In the genomic region with DNA sequence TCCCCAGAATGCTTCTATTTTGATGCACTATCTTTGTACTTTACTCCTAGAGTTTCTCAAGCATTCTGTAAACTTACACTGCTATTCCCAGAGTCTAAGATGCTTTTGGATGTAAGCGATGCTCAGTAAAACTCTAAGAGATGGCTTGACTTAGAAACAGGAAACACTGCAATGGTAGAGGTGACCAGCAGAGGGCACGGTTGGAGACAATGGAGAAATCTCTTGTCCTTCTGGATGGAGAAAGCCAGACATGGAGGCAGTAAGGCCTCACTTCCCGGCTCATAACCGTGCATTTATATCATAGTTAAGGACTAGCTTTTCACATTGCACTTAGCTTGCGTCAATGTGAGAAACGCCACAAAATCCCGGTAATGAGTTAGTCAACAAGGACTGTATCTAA, we compare ENCODE assay signal across 12 mouse cellular contexts. TPM values are rescaled to one million over a fixed set of nuclear protein-coding genes. Genes with fewer than 3 reads are reported as not detected.
A peak's percentile ranks its signal among the peaks of the same experiment; 100 is the strongest.
DNase-seq lines count a peak whose midpoint lies in the region; ATAC-seq and TF ChIP-seq lines count a peak whose summit lies in the region.
"Had no signal": no experiment of that assay in that cellular context is flagged by ENCODE, and none has a peak within 500 bp of the region (broad histone marks: within the 10 kb centered on the region; RNA-seq: fewer than 3 reads in every experiment).

No protein-coding gene starts in this region.

- H3K4me2 ChIP-seq in hindbrain, embryonic 14.5 days (replicated peaks): no peak overlapping the region
- H3K4me2 ChIP-seq in hindbrain, embryonic 13.5 days: no peak overlapping the region
- no peak overlapping the region for H3K4me2 ChIP-seq in heart, embryonic 12.5 days
- H3K4me2 ChIP-seq: hindbrain, embryonic 15.5 days; lung, embryonic 15.5 days had no signal

- no peaks in the 10 kb centered on the region for H3K4me1 ChIP-seq in hindbrain, embryonic 14.5 days (replicated peaks; ENCODE audit: control insufficient read depth, insufficient read depth, low read length)
- H3K4me1 ChIP-seq in hindbrain, embryonic 13.5 days (replicated peaks): peaks cover 11% of the 10 kb centered on the region; the same call in 1 of the 2 replicates
- no peaks in the 10 kb centered on the region for H3K4me1 ChIP-seq in spleen, adult 2 months (ENCODE audit: control insufficient read depth, insufficient read depth, insufficient read length)
- H3K4me1 ChIP-seq in cortical plate, adult 2 months (ENCODE audit: control insufficient read depth, insufficient read depth, low read length): peaks cover 17% of the 10 kb centered on the region
- H3K4me1 ChIP-seq in small intestine, adult 2 months (ENCODE audit: control insufficient read depth, insufficient read depth, insufficient read length, low read length): no peaks in the 10 kb centered on the region
- H3K4me1 ChIP-seq in heart, embryonic 12.5 days (replicated peaks): peaks cover 44% of the 10 kb centered on the region
- H3K4me1 ChIP-seq: hindbrain, embryonic 15.5 days had no signal

- no peaks in the 10 kb centered on the region for H3K9me3 ChIP-seq in hindbrain, embryonic 14.5 days (ENCODE audit: control insufficient read depth, low read length)
- H3K9me3 ChIP-seq in hindbrain, embryonic 13.5 days: no peaks in the 10 kb centered on the region
- H3K9me3 ChIP-seq in heart, embryonic 12.5 days (replicated peaks): no peaks in the 10 kb centered on the region
- H3K9me3 ChIP-seq: hindbrain, embryonic 15.5 days; lung, embryonic 15.5 days had no signal

- TF ChIP-seq POLR2A in spleen, adult 2 months (IDR thresholded peaks at IDR 0.05; ENCODE audit: low read depth, low read length): no peak
- TF ChIP-seq POLR2A in cortical plate, adult 2 months (IDR thresholded peaks at IDR 0.05; ENCODE audit: extremely low read depth, insufficient read depth, low read length): no peak
- TF ChIP-seq POLR2A in small intestine, adult 2 months (IDR thresholded peaks at IDR 0.05; ENCODE audit: low read depth, low read length): no peak

- no peak overlapping the region for H3K27ac ChIP-seq in hindbrain, embryonic 14.5 days
- H3K27ac ChIP-seq in hindbrain, embryonic 13.5 days: no peak overlapping the region
- H3K27ac ChIP-seq in spleen, adult 2 months (ENCODE audit: insufficient read depth, low read length): no peak overlapping the region
- H3K27ac ChIP-seq in cortical plate, adult 2 months (ENCODE audit: insufficient read depth, low read length): no peak overlapping the region
- no peak overlapping the region for H3K27ac ChIP-seq in small intestine, adult 2 months (ENCODE audit: insufficient read depth, low read depth, low read length)
- H3K27ac ChIP-seq in heart, embryonic 12.5 days (ENCODE audit: poor library complexity, severe bottlenecking): no peak overlapping the region
- H3K27ac ChIP-seq: hindbrain, embryonic 15.5 days; lung, embryonic 15.5 days had no signal

- TF ChIP-seq CTCF in spleen, adult 2 months (IDR thresholded peaks at IDR 0.05; ENCODE audit: extremely low read depth, insufficient read depth, insufficient read length, insufficient replicate concordance): peak; percentile 4; the same call in 1 of the 2 replicates
- peak; percentile 50 for TF ChIP-seq CTCF in cortical plate, adult 2 months (IDR thresholded peaks at IDR 0.05; ENCODE audit: extremely low read depth, insufficient read depth, low read length)
- TF ChIP-seq CTCF in small intestine, adult 2 months (IDR thresholded peaks at IDR 0.05; ENCODE audit: extremely low read depth, insufficient read length, insufficient replicate concordance, low read depth, low read length): 0 out of 2 replicates have a peak, but pooled peaks have one; percentile 30

- no peak for ATAC-seq in hindbrain, embryonic 14.5 days (ENCODE audit: low FRiP score)
- no peak for ATAC-seq in hindbrain, embryonic 13.5 days (ENCODE audit: low FRiP score)
- ATAC-seq in heart, embryonic 12.5 days (ENCODE audit: insufficient number of reproducible peaks, low FRiP score): no peak

- WGBS in hindbrain, embryonic 14.5 days: 78% methylated on average over 7 of the region's 7 CpGs
- WGBS in hindbrain, embryonic 13.5 days: 77% methylated on average over 7 of the region's 7 CpGs
- 80% methylated on average over 7 of the region's 7 CpGs for WGBS in spleen, adult 2 months
- WGBS in small intestine, adult 2 months: 72% methylated on average over 7 of the region's 7 CpGs
- WGBS in heart, embryonic 12.5 days: 71% methylated on average over 7 of the region's 7 CpGs

- H3K9ac ChIP-seq in hindbrain, embryonic 14.5 days: no peak overlapping the region
- H3K9ac ChIP-seq in hindbrain, embryonic 13.5 days: no peak overlapping the region
- no peak overlapping the region for H3K9ac ChIP-seq in heart, embryonic 12.5 days
- H3K9ac ChIP-seq: hindbrain, embryonic 15.5 days; lung, embryonic 15.5 days had no signal

- H3K36me3 ChIP-seq in hindbrain, embryonic 14.5 days (replicated peaks; ENCODE audit: control insufficient read depth, insufficient read depth): no peaks in the 10 kb centered on the region; the same call in 1 of the 2 replicates
- H3K36me3 ChIP-seq in hindbrain, embryonic 13.5 days: peaks cover 9% of the 10 kb centered on the region; the same call in 1 of the 2 replicates
- H3K36me3 ChIP-seq in spleen, adult 2 months (ENCODE audit: control insufficient read depth, insufficient read depth, low read length): no peaks in the 10 kb centered on the region
- peaks cover 2% of the 10 kb centered on the region; the same call in 1 of the 2 replicates for H3K36me3 ChIP-seq in small intestine, adult 2 months (ENCODE audit: control insufficient read depth, insufficient read depth, low read length)
- peaks cover 9% of the 10 kb centered on the region for H3K36me3 ChIP-seq in heart, embryonic 12.5 days
- H3K36me3 ChIP-seq: lung, embryonic 15.5 days had no signal

- peak; percentile 59 for DNase-seq in hindbrain, embryonic 14.5 days (ENCODE audit: low spot score)
- no peak for DNase-seq in spleen, adult 2 months (ENCODE audit: low read depth in 1 of 2, low spot score in 2 of 2)
- no peak for DNase-seq in spleen, postnatal 10 days (ENCODE audit: low spot score in 2 of 2)
- DNase-seq in layer of hippocampus, adult 9-10 months (ENCODE audit: low spot score): no peak
- DNase-seq: adrenal gland, postnatal 25 days had no signal

- no peaks in the 10 kb centered on the region for H3K27me3 ChIP-seq in hindbrain, embryonic 14.5 days (ENCODE audit: control insufficient read depth, insufficient read depth, low read length)
- no peaks in the 10 kb centered on the region for H3K27me3 ChIP-seq in hindbrain, embryonic 13.5 days
- no peaks in the 10 kb centered on the region for H3K27me3 ChIP-seq in spleen, adult 2 months (ENCODE audit: control insufficient read depth, insufficient read depth, low read length)
- H3K27me3 ChIP-seq in small intestine, adult 2 months (ENCODE audit: control insufficient read depth, insufficient read depth, low read length): no peaks in the 10 kb centered on the region
- no peaks in the 10 kb centered on the region for H3K27me3 ChIP-seq in heart, embryonic 12.5 days (replicated peaks)
- H3K27me3 ChIP-seq: hindbrain, embryonic 15.5 days; lung, embryonic 15.5 days had no signal

- no peak overlapping the region for H3K4me3 ChIP-seq in hindbrain, embryonic 14.5 days (replicated peaks; ENCODE audit: low read length)
- no peak overlapping the region for H3K4me3 ChIP-seq in hindbrain, embryonic 13.5 days
- no peak overlapping the region for H3K4me3 ChIP-seq in spleen, adult 2 months (ENCODE audit: extremely low read depth, insufficient read depth, insufficient read length)
- no peak overlapping the region for H3K4me3 ChIP-seq in cortical plate, adult 2 months (ENCODE audit: insufficient read depth, low read length)
- no peak overlapping the region for H3K4me3 ChIP-seq in small intestine, adult 2 months (ENCODE audit: low read depth, low read length)
- no peak overlapping the region for H3K4me3 ChIP-seq in heart, embryonic 12.5 days
- H3K4me3 ChIP-seq: erythroblast, embryonic 14.5 days; hindbrain, embryonic 15.5 days; lung, embryonic 15.5 days had no signal

RNA-seq across cellular contexts. Expression of gene Gmpr, which starts 53.3 kb away (rescaled TPM):
- 35.5 and 39.5 TPM in 2 replicates for polyA plus RNA-seq in hindbrain, embryonic 14.5 days (2014; fragmentation: Nextera tagmentation; extraction: Ambion mirVana)
- polyA plus RNA-seq in hindbrain, embryonic 13.5 days (2015; fragmentation: Nextera tagmentation; extraction: Ambion mirVana): 31.6 and 35.1 TPM in 2 replicates
- 5.1 and 5.7 TPM in 2 replicates for polyA plus RNA-seq in spleen, adult 2 months (2012; rRNA removed)
- 77.8 and 79.9 TPM in 2 replicates for polyA plus RNA-seq in cortical plate, adult 2 months (2012; rRNA removed)
- 3.9 and 5.4 TPM in 2 replicates for polyA plus RNA-seq in small intestine, adult 2 months (2012; rRNA removed)
- polyA plus RNA-seq in heart, embryonic 12.5 days (2016; fragmentation: Nextera tagmentation; extraction: Ambion mirVana): 165 and 166 TPM in 2 replicates
